Mouse (Mus musculus): Measurements from ENCODE around the gene Kif2a. TPM values are rescaled to one million over a fixed set of nuclear protein-coding genes. Genes with fewer than 3 reads are reported as not detected.

The Kif2a gene
- polyA plus RNA-seq, 1 experiment from 2014 or later, result 70.8 TPM

- WGBS, result 83% methylated on average over 7 of the region's 7 CpGs
- no peaks in the 10 kb centered on the region for H3K4me1 ChIP-seq (replicated peaks)
- no peak overlapping the region for H3K4me2 ChIP-seq
- no peaks in the 10 kb centered on the region for H3K27me3 ChIP-seq
- H3K4me3 ChIP-seq, result no peak overlapping the region
- H3K36me3 ChIP-seq, result peaks cover 22% of the 10 kb centered on the region; the same call in 1 of the 2 replicates
- H3K27ac ChIP-seq (replicated peaks), result no peak overlapping the region
- no peak overlapping the region for H3K9ac ChIP-seq
- ATAC-seq (ENCODE audit: low FRiP score, low read depth), result no peak
- H3K9me3 ChIP-seq, result no peaks in the 10 kb centered on the region
Observed at GRCm38 (mm10) chr13:106918322-106919050, 103.4 kb downstream of the Kif2a start.

- no peak overlapping the region for H3K4me2 ChIP-seq
- no peak overlapping the region for H3K27ac ChIP-seq (replicated peaks)
- no peaks in the 10 kb centered on the region for H3K4me1 ChIP-seq (replicated peaks)
- H3K4me3 ChIP-seq, result no peak overlapping the region
- H3K9ac ChIP-seq, result no peak overlapping the region
- no peak for ATAC-seq (ENCODE audit: low FRiP score, low read depth)
- no peaks in the 10 kb centered on the region for H3K27me3 ChIP-seq
- H3K36me3 ChIP-seq, result peaks cover 13% of the 10 kb centered on the region
- H3K9me3 ChIP-seq, result no peaks in the 10 kb centered on the region
- WGBS, result 82% methylated on average over 3 of the region's 3 CpGs
Observed at GRCm38 (mm10) chr13:106913125-106913736, 108.7 kb downstream of the Kif2a start.

GRCm38 (mm10) chr13:106910096-106910495, 111.8 kb downstream of the Kif2a start:
- ATAC-seq (ENCODE audit: low FRiP score, low read depth), result no peak
- H3K4me3 ChIP-seq, result no peak overlapping the region
- no peaks in the 10 kb centered on the region for H3K4me1 ChIP-seq (replicated peaks)
- H3K27ac ChIP-seq (replicated peaks), result no peak overlapping the region
- WGBS, result 97% methylated on average over 10 of the region's 10 CpGs
- no peaks in the 10 kb centered on the region for H3K9me3 ChIP-seq
- H3K36me3 ChIP-seq, result peaks cover 26% of the 10 kb centered on the region
- no peaks in the 10 kb centered on the region for H3K27me3 ChIP-seq
- H3K9ac ChIP-seq, result no peak overlapping the region
- H3K4me2 ChIP-seq, result no peak overlapping the region

Other genes with a start within 250 kb of the Kif2a start
- 40.0 and 40.1 TPM in 2 replicates for gene Ipo11, start 85.2 kb downstream of the Kif2a start, polyA plus RNA-seq (2015; fragmentation: Nextera tagmentation; extraction: Ambion mirVana)
- gene Dimt1, start 75.0 kb downstream of the Kif2a start, polyA plus RNA-seq (2015; fragmentation: Nextera tagmentation; extraction: Ambion mirVana), result 39.5 and 43.2 TPM in 2 replicates